Mouse (Mus musculus) hindbrain, embryonic 14.5 days (tissue): ENCODE data around the gene Foxn3. TPM values are rescaled to one million over a fixed set of nuclear protein-coding genes. Genes with fewer than 3 reads are reported as not detected.

Source experiments
- ATAC-seq: fragments of 200-750 bp; cut with Nextera tagmentation; 2 replicates; pipeline ENCODE4 v1.8.0; 2017; ENCODE audit warnings: moderate number of reproducible peaks, mild to moderate bottlenecking, moderate TSS enrichment, moderate library complexity; ENCODE audit not compliant: low FRiP score
- DNase-seq: peaks from one replicate; pipeline ENCODE4 v3.0.0-alpha.2; 2015; ENCODE audit warnings: low spot score
- H3K27ac ChIP-seq: fragments of 300-500 bp; sonication (generic); 2 replicates; pipeline ENCODE4 v1.5.1; 2014; ENCODE audit warnings: mild to moderate bottlenecking, moderate library complexity
- H3K27me3 ChIP-seq: fragments of 300-500 bp; sonication (generic); 2 replicates; pipeline ENCODE4 v1.6.1; 2014; ENCODE audit warnings: mild to moderate bottlenecking, low read length, mixed read lengths; ENCODE audit not compliant: control insufficient read depth, insufficient read depth
- H3K36me3 ChIP-seq: fragments of 300-500 bp; sonication (generic); replicated peaks from 2 replicates; pipeline ENCODE4 v1.6.1; 2014; ENCODE audit not compliant: control insufficient read depth, insufficient read depth
- H3K4me1 ChIP-seq: fragments of 300-500 bp; sonication (generic); replicated peaks from 2 replicates; pipeline ENCODE4 v1.6.1; 2014; ENCODE audit warnings: antibody characterized with exemption, low read length, mixed read lengths; ENCODE audit not compliant: control insufficient read depth, insufficient read depth
- H3K4me2 ChIP-seq: fragments of 300-500 bp; sonication (generic); replicated peaks from 2 replicates; pipeline ENCODE4 v1.6.1; 2014; ENCODE audit warnings: mild to moderate bottlenecking, moderate library complexity
- H3K4me3 ChIP-seq: fragments of 300-500 bp; sonication (generic); replicated peaks from 2 replicates; pipeline ENCODE4 v1.5.1; 2014; ENCODE audit warnings: mild to moderate bottlenecking, low read length
- H3K9ac ChIP-seq: fragments of 300-500 bp; sonication (generic); 2 replicates; pipeline ENCODE4 v1.6.1; 2014
- H3K9me3 ChIP-seq: fragments of 300-500 bp; sonication (generic); 2 replicates; pipeline ENCODE4 v1.6.1; 2016; ENCODE audit warnings: low read length; ENCODE audit not compliant: control insufficient read depth
- WGBS: fragments of 180-500 bp; shearing (Covaris S2); extraction: QIAGEN DNeasy Blood & Tissue Kit; methylation state at CpG from one replicate; pipeline ENCODE4 v1.1.7; 2014; 5-methylcytosine and 5-hydroxymethylcytosine counted together
- polyA plus RNA-seq: library from polyadenylated mRNA; unstranded; fragments of >200 nt; fragmentation: Nextera tagmentation; extraction: Ambion mirVana; gene quantifications from 2 replicates; pipeline ENCODE4 v1.2.1, GENCODE M21; 2014

Foxn3 gene
- polyA plus RNA-seq, 1 experiment from 2014 or later, result 84.9 TPM

DNA sequence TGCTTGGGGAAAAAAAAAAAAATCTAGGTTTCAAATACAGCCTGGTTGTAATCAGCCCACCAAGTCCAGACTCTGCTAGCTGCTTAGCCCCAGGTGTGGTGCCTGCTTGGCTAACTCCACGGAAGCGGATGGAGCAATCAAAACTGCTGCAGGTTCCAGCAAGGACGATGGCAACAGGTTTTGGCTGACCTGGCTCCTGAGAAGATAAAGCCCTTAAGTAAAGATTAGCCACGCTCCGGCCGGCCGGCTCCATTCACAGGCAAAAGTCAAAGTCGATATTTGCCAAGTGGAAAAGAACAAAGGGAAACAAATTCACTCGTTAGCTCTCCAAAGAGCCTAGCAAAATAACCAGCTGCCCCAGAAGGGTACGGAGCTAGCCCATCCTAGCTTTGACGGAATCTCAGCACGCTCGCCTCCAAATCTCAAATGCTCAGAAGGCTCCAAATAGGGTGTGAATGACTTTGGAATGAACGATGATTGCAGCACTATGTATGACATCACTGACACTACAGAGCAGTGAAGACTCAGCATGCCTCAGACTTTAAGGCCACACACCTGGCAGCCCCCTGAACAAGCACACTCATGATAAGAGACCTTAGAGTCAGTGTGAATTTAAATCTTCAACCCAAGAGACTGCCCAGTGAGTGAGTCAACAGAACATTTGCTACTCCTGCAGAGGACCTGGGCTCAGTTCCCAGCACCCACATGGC, 137.0 kb downstream of the Foxn3 start:
- no peak for DNase-seq
- no peak overlapping the region for H3K27ac ChIP-seq
- no peaks in the 10 kb centered on the region for H3K36me3 ChIP-seq
- 64% methylated on average over 14 of the region's 14 CpGs for WGBS
- no peak overlapping the region for H3K4me2 ChIP-seq
- H3K4me1 ChIP-seq, result no peaks in the 10 kb centered on the region
- H3K4me3 ChIP-seq, result no peak overlapping the region
- no peak for ATAC-seq
- H3K9me3 ChIP-seq, result no peaks in the 10 kb centered on the region
- no peak overlapping the region for H3K9ac ChIP-seq
- no peaks in the 10 kb centered on the region for H3K27me3 ChIP-seq

DNA sequence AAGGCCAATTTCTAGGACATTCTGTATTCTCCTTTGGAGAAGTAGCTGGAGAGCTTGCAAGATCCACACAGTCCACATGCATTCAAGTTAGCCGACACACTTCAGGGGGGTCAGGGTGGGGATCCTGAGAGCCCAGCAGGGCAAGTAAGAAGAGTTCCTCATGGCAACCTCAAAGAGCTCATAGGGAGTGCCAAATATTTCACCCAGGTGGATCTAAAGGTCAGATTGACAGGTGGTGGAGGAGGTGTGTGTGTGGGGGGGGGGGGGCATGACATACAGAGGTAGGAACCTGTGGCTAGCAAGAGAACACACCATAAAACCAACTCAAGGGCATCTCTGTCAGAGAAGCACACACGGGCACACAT, 144.0 kb downstream of the Foxn3 start:
- no peak for ATAC-seq
- H3K4me2 ChIP-seq, result no peak overlapping the region

DNA sequence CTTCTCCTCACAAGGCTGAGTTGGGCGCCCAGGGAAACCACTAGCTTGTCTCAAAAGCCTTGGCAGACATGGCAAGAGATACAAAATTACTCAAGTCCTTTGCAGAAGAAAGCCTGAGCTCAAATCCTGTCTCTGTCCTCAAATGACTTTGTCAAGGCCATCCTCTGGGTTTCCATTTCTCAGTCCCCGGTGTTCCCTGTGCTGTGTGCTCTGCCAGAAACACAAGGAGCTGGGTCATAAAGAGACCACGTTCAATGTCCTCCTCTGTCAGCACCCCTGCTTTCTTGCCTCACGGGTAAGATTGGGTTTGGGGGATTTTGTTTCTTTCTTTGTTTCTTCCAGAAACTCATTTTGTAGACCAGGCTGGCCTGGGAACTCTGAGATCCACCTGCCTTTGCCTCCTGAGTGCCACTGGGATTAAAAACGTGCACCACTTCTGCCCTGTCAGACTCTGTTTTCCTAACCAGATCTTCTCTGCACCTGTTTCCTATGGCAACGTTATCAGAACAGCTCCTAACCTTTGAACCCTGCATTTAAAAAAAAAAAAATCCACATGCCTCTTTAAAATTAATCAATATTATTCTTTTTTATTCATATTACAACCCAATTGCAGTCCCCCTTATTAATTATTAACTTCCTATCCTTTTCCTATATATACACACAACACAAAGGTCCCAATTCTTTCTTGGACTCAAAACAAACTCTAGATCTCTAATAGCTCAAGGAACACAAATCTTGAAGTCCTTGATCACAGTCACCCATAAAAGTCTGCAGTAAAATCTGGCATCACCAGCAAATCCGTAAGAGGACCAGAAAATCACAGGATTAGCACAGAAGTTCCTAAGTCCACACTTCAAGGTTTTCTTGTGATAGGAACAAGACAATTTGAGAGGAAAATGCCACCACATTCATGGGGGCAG, 144.6 kb downstream of the Foxn3 start:
- Histone ChIP-seq H3K4me2 (no peak overlapping the region), H3K36me3 (no peaks in the 10 kb centered on the region), H3K27ac (no peak overlapping the region), H3K9me3 (no peaks in the 10 kb centered on the region), H3K4me1 (no peaks in the 10 kb centered on the region), H3K9ac (no peak overlapping the region), H3K27me3 (no peaks in the 10 kb centered on the region), H3K4me3 (no peak overlapping the region)
- WGBS, result 79% methylated on average over 7 of the region's 7 CpGs
- ATAC-seq (no peak), DNase-seq (no peak)

More for the DNA sequence above, 144.0 kb downstream of the Foxn3 start:
- no peak overlapping the region for H3K4me3 ChIP-seq
- no peaks in the 10 kb centered on the region for H3K4me1 ChIP-seq
- no peaks in the 10 kb centered on the region for H3K36me3 ChIP-seq
- no peak overlapping the region for H3K9ac ChIP-seq
- WGBS, result 98% methylated on average over 2 of the region's 2 CpGs
- H3K27me3 ChIP-seq, result no peaks in the 10 kb centered on the region
- H3K9me3 ChIP-seq, result no peaks in the 10 kb centered on the region
- DNase-seq, result no peak
- no peak overlapping the region for H3K27ac ChIP-seq

DNA sequence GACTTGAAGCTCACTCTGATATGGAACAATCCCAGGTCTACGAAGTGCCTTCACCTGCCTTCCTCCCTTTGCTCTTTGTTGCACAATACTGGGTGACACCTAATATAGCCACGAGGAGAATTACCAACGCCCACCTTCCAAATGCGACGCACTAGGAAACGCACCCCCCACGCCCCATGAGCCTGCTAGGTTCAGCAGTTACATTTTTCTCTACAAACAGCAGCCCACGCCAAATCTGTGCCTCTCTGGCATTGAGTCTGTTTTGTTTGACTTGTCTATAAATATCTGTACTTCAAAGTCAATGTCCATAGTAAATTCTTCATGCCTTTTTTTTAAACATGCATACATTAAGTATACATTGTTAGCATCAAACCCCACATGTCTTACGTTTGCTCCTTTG, 145.5 kb downstream of the Foxn3 start:
- Histone ChIP-seq H3K36me3 (no peaks in the 10 kb centered on the region), H3K27me3 (no peaks in the 10 kb centered on the region), H3K27ac (no peak overlapping the region), H3K4me2 (no peak overlapping the region), H3K9me3 (no peaks in the 10 kb centered on the region), H3K4me3 (no peak overlapping the region), H3K9ac (no peak overlapping the region), H3K4me1 (no peaks in the 10 kb centered on the region)
- DNase-seq (no peak), ATAC-seq (no peak)
- WGBS, result 87% methylated on average over 9 of the region's 9 CpGs

DNA sequence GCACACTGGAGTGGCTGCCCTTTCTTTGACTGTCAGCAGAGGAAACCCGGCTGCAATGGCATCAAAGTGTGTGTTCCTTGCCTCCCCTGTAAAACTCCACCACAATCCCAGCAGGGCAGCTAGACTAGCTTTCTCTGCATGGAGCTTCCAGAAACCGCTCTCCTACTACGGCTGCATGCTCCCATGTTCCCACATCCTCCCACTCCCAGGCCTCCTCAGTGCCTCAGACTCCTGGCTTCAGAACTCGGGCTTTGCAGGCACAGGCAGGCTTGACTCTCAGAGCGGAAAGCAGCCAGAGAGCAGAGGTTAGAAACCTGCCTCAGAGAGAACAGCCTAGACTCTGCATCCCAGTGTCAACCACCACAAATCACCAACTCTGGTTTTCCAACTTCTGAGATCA, 147.8 kb downstream of the Foxn3 start:
- H3K9ac ChIP-seq, result no peak overlapping the region
- no peaks in the 10 kb centered on the region for H3K4me1 ChIP-seq
- H3K4me3 ChIP-seq, result no peak overlapping the region
- H3K9me3 ChIP-seq, result no peaks in the 10 kb centered on the region
- no peak overlapping the region; the same call in 1 of the 2 replicates for H3K27ac ChIP-seq
- no peaks in the 10 kb centered on the region for H3K36me3 ChIP-seq
- DNase-seq (no peak), ATAC-seq (no peak)
- no peaks in the 10 kb centered on the region for H3K27me3 ChIP-seq
- no peak overlapping the region for H3K4me2 ChIP-seq
- 63% methylated on average over 5 of the region's 5 CpGs for WGBS

DNA sequence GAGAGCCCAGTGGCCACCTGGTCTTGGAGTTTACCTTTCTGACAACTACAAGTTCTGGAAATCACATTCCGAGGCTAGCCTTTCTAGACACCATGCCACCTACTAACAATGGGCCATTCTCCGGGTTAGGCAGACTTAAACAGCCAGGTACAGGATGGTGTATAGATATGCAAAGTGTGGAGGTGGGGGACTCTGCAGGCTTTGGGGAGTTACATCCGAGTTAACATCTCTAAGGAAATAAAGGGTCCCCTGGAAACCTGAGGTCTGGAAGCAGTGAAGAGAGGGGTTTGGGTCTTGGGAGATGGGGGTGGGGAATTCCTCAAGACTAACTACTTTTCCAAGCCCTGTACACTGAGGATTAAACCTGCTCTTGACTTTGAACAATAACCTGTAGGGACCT, 150.9 kb downstream of the Foxn3 start:
- no peak for DNase-seq
- H3K4me2 ChIP-seq, result no peak overlapping the region
- no peak for ATAC-seq
- no peaks in the 10 kb centered on the region for H3K9me3 ChIP-seq
- WGBS, result 35% methylated on average over 3 of the region's 3 CpGs
- no peaks in the 10 kb centered on the region for H3K27me3 ChIP-seq
- 0 out of 2 replicates have a peak, but pooled peaks cover 4% of the 10 kb centered on the region for H3K4me1 ChIP-seq
- H3K36me3 ChIP-seq, result no peaks in the 10 kb centered on the region
- H3K9ac ChIP-seq, result no peak overlapping the region
- no peak overlapping the region for H3K27ac ChIP-seq
- no peak overlapping the region for H3K4me3 ChIP-seq

DNA sequence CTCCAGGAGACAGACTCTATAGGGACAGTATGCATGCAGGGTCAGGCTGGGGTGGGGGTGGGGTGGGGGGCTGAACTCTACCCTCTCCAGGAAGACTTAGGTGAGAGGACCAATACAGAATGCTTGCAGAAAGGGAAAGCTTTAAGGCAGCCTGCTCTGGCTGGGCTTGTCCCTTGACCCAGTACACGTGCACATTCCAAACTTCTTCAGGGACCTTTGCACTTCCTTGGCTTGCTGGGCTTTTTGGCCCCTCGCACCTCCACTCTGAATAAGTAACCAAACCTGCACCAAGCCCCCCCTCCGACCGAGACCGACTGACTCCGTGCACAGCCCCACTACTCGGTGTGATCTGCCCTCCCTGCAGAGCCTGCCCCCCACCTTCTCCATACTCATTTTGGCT, 151.3 kb downstream of the Foxn3 start:
- DNase-seq (no peak), ATAC-seq (no peak)
- no peaks in the 10 kb centered on the region for H3K27me3 ChIP-seq
- H3K4me3 ChIP-seq, result no peak overlapping the region
- H3K36me3 ChIP-seq, result no peaks in the 10 kb centered on the region
- H3K27ac ChIP-seq, result no peak overlapping the region
- no peak overlapping the region for H3K4me2 ChIP-seq
- H3K9me3 ChIP-seq, result no peaks in the 10 kb centered on the region
- H3K4me1 ChIP-seq, result 0 out of 2 replicates have a peak, but pooled peaks cover 4% of the 10 kb centered on the region
- H3K9ac ChIP-seq, result no peak overlapping the region
- WGBS, result 38% methylated on average over 7 of the region's 7 CpGs

DNA sequence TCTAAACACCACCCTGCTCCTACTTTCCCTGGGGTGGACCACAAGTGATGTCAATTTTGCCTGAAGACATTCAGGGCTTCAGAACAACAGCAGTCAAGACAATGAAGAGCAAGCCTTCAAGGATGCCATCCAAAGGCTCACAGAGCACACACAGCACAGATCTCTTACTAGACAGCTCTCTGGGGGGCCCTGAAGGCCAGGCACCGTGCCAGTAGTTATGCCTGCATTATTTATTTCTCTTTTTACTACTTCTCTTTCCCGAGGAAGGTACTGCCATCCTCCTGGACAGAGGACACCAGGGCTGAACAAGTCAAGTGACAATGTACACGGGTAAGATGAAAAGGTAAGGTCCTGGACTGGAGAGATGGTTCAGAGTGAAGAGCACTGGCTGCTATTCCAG, 154.7 kb downstream of the Foxn3 start:
- Histone ChIP-seq H3K36me3 (no peaks in the 10 kb centered on the region), H3K4me1 (0 out of 2 replicates have a peak, but pooled peaks cover 4% of the 10 kb centered on the region), H3K9me3 (no peaks in the 10 kb centered on the region), H3K27me3 (no peaks in the 10 kb centered on the region), H3K27ac (peak overlapping the region; percentile 3; the same call in 1 of the 2 replicates), H3K4me2 (no peak overlapping the region), H3K9ac (no peak overlapping the region), H3K4me3 (no peak overlapping the region)
- WGBS, result 55% methylated on average over 3 of the region's 3 CpGs
- ATAC-seq (no peak), DNase-seq (no peak)

DNA sequence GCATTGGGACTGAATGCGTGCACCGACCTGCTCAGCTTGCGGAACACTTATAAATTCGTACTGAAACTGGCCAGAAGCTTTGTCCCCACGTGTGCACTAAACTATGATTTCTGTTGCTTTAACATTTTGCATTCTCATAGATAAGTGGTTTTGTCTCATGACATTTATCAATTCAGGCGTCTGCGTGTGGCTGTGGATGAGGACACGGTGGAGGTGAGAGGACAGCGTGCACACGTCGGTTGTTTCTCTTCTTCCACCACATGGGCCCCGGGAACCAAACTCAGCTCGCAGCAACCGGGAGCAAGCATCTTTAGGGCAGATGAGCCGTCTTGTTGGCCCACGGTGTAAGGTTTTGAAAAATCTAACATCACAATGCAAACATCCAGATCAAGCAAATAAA, 155.3 kb downstream of the Foxn3 start:
- Histone ChIP-seq H3K9ac (no peak overlapping the region), H3K36me3 (no peaks in the 10 kb centered on the region), H3K4me2 (no peak overlapping the region), H3K9me3 (no peaks in the 10 kb centered on the region), H3K27me3 (no peaks in the 10 kb centered on the region), H3K4me3 (no peak overlapping the region), H3K4me1 (0 out of 2 replicates have a peak, but pooled peaks cover 4% of the 10 kb centered on the region), H3K27ac (no peak overlapping the region)
- ATAC-seq (no peak), DNase-seq (no peak)
- WGBS, result 87% methylated on average over 16 of the region's 16 CpGs
